Mouse (Mus musculus): ENCODE measurements at regions not wholly inside any gene's neighbourhood (a gene's known extent, or its start where the extent isn't known, plus 50 kb on each side); places are given as distances from the start of the nearest gene placed in this dataset.
A peak's percentile ranks its signal among the peaks of the same experiment; 100 is the strongest.

- no peak for DNase-seq
Measured at GRCm38 (mm10) chr7:63811816-63812215, 104.8 kb upstream of the E030018B13Rik start.

GRCm38 (mm10) chr7:63815531-63815930, 101.1 kb upstream of the E030018B13Rik start:
- no peak for DNase-seq

DNA sequence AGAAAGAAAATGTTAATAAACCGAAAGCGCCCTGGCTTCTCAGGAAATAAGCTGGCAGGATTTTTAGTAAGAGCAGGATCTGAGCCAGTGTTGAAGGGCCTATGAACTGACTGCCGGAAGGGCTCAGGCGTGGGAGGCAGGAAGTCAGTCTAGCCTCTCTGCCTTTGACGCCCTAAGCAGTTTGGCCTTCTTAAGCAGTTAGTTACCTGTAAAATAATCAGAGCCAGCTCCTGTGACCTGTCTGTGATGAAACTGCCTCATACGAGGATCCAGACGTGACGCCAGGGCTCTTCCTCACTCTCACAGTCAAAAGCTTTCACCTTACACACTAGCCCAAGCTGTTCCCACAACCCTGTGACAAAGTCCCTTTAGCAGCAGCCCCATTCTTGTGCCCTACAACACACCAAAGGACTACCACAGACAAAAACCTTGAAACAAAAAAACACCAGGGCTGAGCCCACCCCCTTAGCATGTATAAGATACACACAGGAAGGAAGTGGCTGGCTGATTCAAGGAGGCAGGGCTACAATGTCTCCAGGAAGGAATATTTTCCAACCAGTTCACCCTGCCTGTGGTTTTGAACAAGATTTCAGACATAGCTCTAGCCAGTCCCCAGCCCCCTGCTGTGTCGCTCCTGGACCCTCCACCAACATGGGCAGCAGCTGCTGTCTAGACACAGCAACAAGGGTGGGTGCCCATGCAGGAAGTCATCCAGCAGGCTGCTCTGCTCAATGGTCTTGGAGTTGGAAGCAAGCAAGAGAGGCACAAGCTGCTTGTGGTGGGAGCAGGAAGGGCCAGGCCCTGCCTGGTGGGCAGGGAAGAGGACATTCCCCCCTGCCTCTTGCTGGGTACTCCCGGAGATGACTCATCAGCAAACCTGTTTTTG, 100.4 kb upstream of the E030018B13Rik start:
- peak; percentile 25 to 27 for DNase-seq

GRCm38 (mm10) chr7:63817476-63817875, 99.2 kb upstream of the E030018B13Rik start:
- DNase-seq: no peak

DNA sequence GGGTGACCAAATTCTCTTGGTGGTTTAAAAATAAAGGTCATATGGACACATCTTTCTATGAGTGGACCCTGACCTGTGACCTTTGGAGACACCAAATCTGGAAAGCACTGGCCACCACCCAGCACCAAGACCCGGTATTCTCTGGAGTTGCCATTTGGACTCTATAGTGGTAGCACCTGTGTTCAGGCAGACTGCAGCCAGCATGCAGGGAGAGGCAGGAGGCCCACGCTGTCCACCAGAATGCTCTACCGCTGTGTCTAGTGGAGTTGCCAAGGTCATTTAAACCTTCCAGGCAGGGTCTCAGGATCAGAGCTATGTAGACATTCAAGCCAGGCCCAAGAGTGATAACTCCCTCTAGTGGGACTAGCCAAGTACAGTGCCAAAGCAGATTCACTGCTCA, 98.6 kb upstream of the E030018B13Rik start:
- DNase-seq: no peak

GRCm38 (mm10) chr7:63820286-63820685, 96.4 kb upstream of the E030018B13Rik start:
- DNase-seq: no peak

DNA sequence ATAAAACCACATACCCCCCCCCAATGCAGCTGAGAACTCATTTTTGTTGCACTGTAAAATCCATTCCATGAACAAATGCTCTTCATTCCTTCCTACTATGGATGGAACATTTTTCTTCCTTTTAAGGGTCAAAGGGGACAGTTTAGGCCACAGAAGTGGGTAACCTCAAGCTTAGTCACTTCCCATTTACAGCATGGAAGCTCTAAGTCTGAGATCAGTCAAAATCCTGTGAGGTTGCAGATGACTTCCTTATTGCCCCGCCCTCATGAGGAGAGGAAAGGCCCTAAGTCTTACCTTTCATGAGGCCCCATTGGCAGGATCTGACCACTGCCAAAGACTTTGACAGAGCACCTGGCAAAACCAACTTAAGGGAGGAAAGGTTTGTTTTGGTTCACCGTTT, 94.7 kb upstream of the E030018B13Rik start:
- DNase-seq: no peak

- peak; percentile 36 to 43 for DNase-seq
Measured at GRCm38 (mm10) chr7:63824009-63824408, 92.6 kb upstream of the E030018B13Rik start.

DNA sequence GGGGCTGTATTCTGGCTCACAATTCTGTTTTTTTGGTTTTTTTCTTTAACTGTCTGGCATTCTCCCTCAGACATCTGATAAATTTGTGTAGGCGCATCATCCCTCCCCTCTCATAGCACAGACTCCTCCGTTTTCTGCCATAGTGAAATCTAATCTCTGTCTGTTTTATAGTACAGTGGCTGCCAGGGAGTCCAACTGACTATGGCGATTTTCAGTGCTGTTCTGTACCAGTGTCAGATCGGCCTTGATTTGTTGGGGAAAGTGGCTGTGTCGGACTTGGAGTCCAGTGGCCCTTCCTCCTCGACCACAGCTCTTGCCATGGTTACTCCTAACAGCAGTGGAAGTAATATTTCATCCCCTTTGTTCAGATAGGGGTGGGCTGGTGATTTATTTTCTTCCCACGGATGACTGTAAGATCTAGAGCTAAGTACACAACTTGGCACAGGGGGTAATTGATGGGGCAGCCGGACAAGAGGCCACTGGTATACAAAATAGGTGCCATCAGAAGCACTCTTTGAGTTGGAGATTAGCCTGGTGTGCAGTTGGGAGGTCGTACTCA, 87.2 kb upstream of the E030018B13Rik start:
- DNase-seq: no peak

GRCm38 (mm10) chr7:63833676-63834075, 83.0 kb upstream of the E030018B13Rik start:
- no peak for DNase-seq

- DNase-seq: no peak
Measured at GRCm38 (mm10) chr7:63835958-63836357, 80.7 kb upstream of the E030018B13Rik start.

All from kidney, adult 8-10 months (tissue).